Mouse (Mus musculus): Measurements from ENCODE around the gene Slc16a10. TPM values are rescaled to one million over a fixed set of nuclear protein-coding genes. Genes with fewer than 3 reads are reported as not detected.

Slc16a10 gene
- polyA plus RNA-seq (2014; fragmentation: Nextera tagmentation; extraction: Ambion mirVana): 4.2 and 5.3 TPM in 2 replicates

GRCm38 (mm10) chr10:40141864-40142523 is at the start of gene Slc16a10:
Gene Slc16a10, minus strand, starts transcription at chr10:40142258.
- Histone ChIP-seq H3K4me1 (ENCODE audit: insufficient read depth) (peaks cover 4% of the 10 kb centered on the region; the same call in 1 of the 2 replicates), H3K9ac (peak within 1 kb of the TSS; percentile 66), H3K4me2 (peak within 1 kb of the TSS; percentile 78), H3K27me3 (ENCODE audit: insufficient read depth, low read length) (peaks cover 5% of the 10 kb centered on the region; the same call in 1 of the 2 replicates), H3K4me3 (ENCODE audit: low read depth, low read length) (peak within 1 kb of the TSS; percentile 53), H3K27ac (ENCODE audit: low read depth) (0 out of 2 replicates have a peak within 1 kb of the TSS, but pooled peaks have one; percentile 0), H3K9me3 (ENCODE audit: low read depth, low read length) (no peaks in the 10 kb centered on the region), H3K36me3 (ENCODE audit: insufficient read depth) (no peaks in the 10 kb centered on the region)
- under 1% methylated on average over 73 of the region's 76 CpGs for WGBS
- DNase-seq (peak; percentile 96), ATAC-seq (ENCODE audit: insufficient read depth) (peak; percentile 99)
- no peak for TF ChIP-seq CTCF (IDR thresholded peaks at IDR 0.05; ENCODE audit: low read depth)

- DNase-seq: peak; percentile 28
- 29% methylated on average over 22 of the region's 22 CpGs for WGBS
Observed at GRCm38 (mm10) chr10:40191338-40191979, 49.4 kb upstream of the Slc16a10 start.

GRCm38 (mm10) chr10:40190871-40191270 is 48.8 kb upstream of the Slc16a10 start:
- Histone ChIP-seq H3K4me1 (ENCODE audit: insufficient read depth) (no peaks in the 10 kb centered on the region), H3K27me3 (ENCODE audit: insufficient read depth, low read length) (no peaks in the 10 kb centered on the region), H3K9ac (no peak overlapping the region), H3K4me2 (no peak overlapping the region), H3K4me3 (ENCODE audit: low read depth, low read length) (no peak overlapping the region), H3K36me3 (ENCODE audit: insufficient read depth) (no peaks in the 10 kb centered on the region), H3K27ac (ENCODE audit: low read depth) (no peak overlapping the region), H3K9me3 (ENCODE audit: low read depth, low read length) (no peaks in the 10 kb centered on the region)
- DNase-seq (no peak), ATAC-seq (ENCODE audit: insufficient read depth) (no peak)
- TF ChIP-seq CTCF (IDR thresholded peaks at IDR 0.05; ENCODE audit: low read depth): no peak
- WGBS: 79% methylated on average over 8 of the region's 8 CpGs

More at GRCm38 (mm10) chr10:40191338-40191979, 49.4 kb upstream of the Slc16a10 start:
- ATAC-seq (ENCODE audit: insufficient read depth): no peak
- H3K4me2 ChIP-seq: peak overlapping the region; percentile 55
- no peaks in the 10 kb centered on the region for H3K36me3 ChIP-seq (ENCODE audit: insufficient read depth)
- H3K4me3 ChIP-seq (ENCODE audit: low read depth, low read length): peak overlapping the region; percentile 10
- no peaks in the 10 kb centered on the region for H3K9me3 ChIP-seq (ENCODE audit: low read depth, low read length)
- TF ChIP-seq CTCF (IDR thresholded peaks at IDR 0.05; ENCODE audit: low read depth): no peak
- no peaks in the 10 kb centered on the region for H3K27me3 ChIP-seq (ENCODE audit: insufficient read depth, low read length)
- H3K4me1 ChIP-seq (ENCODE audit: insufficient read depth): no peaks in the 10 kb centered on the region
- no peak overlapping the region for H3K27ac ChIP-seq (ENCODE audit: low read depth)
- no peak overlapping the region for H3K9ac ChIP-seq

GRCm38 (mm10) chr10:40189689-40190088 is 47.6 kb upstream of the Slc16a10 start:
- WGBS: 89% methylated on average over 2 of the region's 2 CpGs
- no peaks in the 10 kb centered on the region for H3K4me1 ChIP-seq (ENCODE audit: insufficient read depth)
- ATAC-seq (ENCODE audit: insufficient read depth) (no peak), DNase-seq (no peak)
- H3K9me3 ChIP-seq (ENCODE audit: low read depth, low read length): no peaks in the 10 kb centered on the region
- no peaks in the 10 kb centered on the region for H3K27me3 ChIP-seq (ENCODE audit: insufficient read depth, low read length)
- no peak overlapping the region for H3K4me3 ChIP-seq (ENCODE audit: low read depth, low read length)
- no peak overlapping the region for H3K27ac ChIP-seq (ENCODE audit: low read depth)
- no peak overlapping the region for H3K4me2 ChIP-seq
- H3K36me3 ChIP-seq (ENCODE audit: insufficient read depth): no peaks in the 10 kb centered on the region
- TF ChIP-seq CTCF (IDR thresholded peaks at IDR 0.05; ENCODE audit: low read depth): no peak
- H3K9ac ChIP-seq: no peak overlapping the region

DNA sequence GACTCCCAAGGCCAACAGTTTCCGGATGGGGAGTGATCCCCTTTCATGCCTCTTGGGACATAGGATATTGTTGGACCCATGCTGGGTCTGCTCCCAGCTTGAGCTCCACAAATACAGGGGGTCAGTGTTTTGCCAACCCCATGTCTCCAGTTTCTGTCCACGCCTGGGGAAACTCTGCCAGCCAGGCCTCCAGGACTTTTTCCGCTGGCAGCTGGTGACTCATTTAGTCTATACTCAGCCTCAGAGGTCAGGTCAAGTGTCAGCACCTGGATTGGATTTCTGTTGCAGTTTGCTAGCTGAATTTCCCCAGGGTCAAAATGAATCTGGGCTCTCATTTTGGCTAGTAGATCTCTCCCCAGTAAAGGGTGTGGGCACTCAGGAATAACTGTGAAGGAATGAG is 46.8 kb upstream of the Slc16a10 start:
- Histone ChIP-seq H3K27ac (ENCODE audit: low read depth) (no peak overlapping the region), H3K27me3 (ENCODE audit: insufficient read depth, low read length) (no peaks in the 10 kb centered on the region), H3K4me1 (ENCODE audit: insufficient read depth) (no peaks in the 10 kb centered on the region), H3K4me2 (no peak overlapping the region), H3K9me3 (ENCODE audit: low read depth, low read length) (no peaks in the 10 kb centered on the region), H3K9ac (no peak overlapping the region), H3K4me3 (ENCODE audit: low read depth, low read length) (no peak overlapping the region), H3K36me3 (ENCODE audit: insufficient read depth) (no peaks in the 10 kb centered on the region)
- no peak for DNase-seq
- no peak for TF ChIP-seq CTCF (IDR thresholded peaks at IDR 0.05; ENCODE audit: low read depth)
- 81% methylated on average over 3 of the region's 3 CpGs for WGBS
- no peak for ATAC-seq (ENCODE audit: insufficient read depth)

DNA sequence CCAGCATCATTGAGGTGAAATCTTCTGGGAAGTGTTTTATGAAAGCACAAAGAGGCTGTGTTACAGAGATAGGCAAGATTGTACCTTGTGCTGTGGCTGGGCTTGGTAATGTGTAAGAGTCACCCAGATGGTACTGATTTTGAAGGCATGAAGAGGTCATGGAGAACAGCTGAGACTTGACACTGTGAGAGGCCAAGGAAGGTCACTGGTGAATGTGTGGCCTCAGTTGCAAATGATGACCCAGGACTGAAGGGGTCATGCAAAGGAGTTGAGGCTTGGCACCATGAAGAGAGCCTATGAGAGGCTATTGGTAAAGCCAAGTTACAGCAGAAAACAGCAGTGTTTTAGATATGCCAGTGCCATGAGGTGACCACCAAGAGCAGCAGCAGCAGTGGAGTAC is 43.9 kb upstream of the Slc16a10 start:
- no peak overlapping the region for H3K9ac ChIP-seq
- H3K4me3 ChIP-seq (ENCODE audit: low read depth, low read length): no peak overlapping the region
- ATAC-seq (ENCODE audit: insufficient read depth): no peak
- no peak overlapping the region for H3K4me2 ChIP-seq
- no peaks in the 10 kb centered on the region for H3K36me3 ChIP-seq (ENCODE audit: insufficient read depth)
- H3K27ac ChIP-seq (ENCODE audit: low read depth): no peak overlapping the region
- H3K4me1 ChIP-seq (ENCODE audit: insufficient read depth): no peaks in the 10 kb centered on the region
- no peaks in the 10 kb centered on the region for H3K27me3 ChIP-seq (ENCODE audit: insufficient read depth, low read length)
- H3K9me3 ChIP-seq (ENCODE audit: low read depth, low read length): no peaks in the 10 kb centered on the region
- DNase-seq: no peak
- no peak for TF ChIP-seq CTCF (IDR thresholded peaks at IDR 0.05; ENCODE audit: low read depth)

- Histone ChIP-seq H3K9ac (no peak overlapping the region), H3K27me3 (ENCODE audit: insufficient read depth, low read length) (no peaks in the 10 kb centered on the region), H3K4me2 (no peak overlapping the region), H3K4me3 (ENCODE audit: low read depth, low read length) (no peak overlapping the region), H3K27ac (ENCODE audit: low read depth) (no peak overlapping the region), H3K4me1 (ENCODE audit: insufficient read depth) (no peaks in the 10 kb centered on the region), H3K36me3 (ENCODE audit: insufficient read depth) (no peaks in the 10 kb centered on the region), H3K9me3 (ENCODE audit: low read depth, low read length) (no peaks in the 10 kb centered on the region)
- no peak for TF ChIP-seq CTCF (IDR thresholded peaks at IDR 0.05; ENCODE audit: low read depth)
- ATAC-seq (ENCODE audit: insufficient read depth) (no peak), DNase-seq (no peak)
- WGBS: 52% methylated on average over 2 of the region's 2 CpGs
Observed at GRCm38 (mm10) chr10:40180011-40180410, 38.0 kb upstream of the Slc16a10 start.
